Mouse (Mus musculus) embryonic stem cell, embryonic (primary cell): ENCODE measurements around the gene Cdcp1.

Experiments
- CTCF ChIA-PET, 4 experiments: fragments of 300-600 bp in 2 of 4; fragments of 350-600 bp in 2 of 4; sonication (Branson Sonifier 250); formaldehyde crosslinking; loops; one replicate each; lab custom pipeline; 2022; ENCODE audit warnings: inconsistent platforms in 2 of 4; lab: Charles Lee
- POLR2A ChIA-PET, 4 experiments: fragments of 300-600 bp in 2 of 4; fragments of 350-600 bp in 2 of 4; sonication (Branson Sonifier 250); formaldehyde crosslinking; loops; one replicate each; lab custom pipeline; 2022; ENCODE audit warnings: antibody characterized with exemption in 4 of 4, inconsistent platforms in 1 of 4; lab: Charles Lee

The Cdcp1 gene

GRCm38 (mm10) chr9:123174356-123174755 lies 41.5 kb downstream of the Cdcp1 start:
- CTCF ChIA-PET = interaction anchor here in 2 of 4 experiments (1.2 to 2.6 kb wide), 3 partner anchors 15 to 79 kb away, joined by 5 to 6 read pairs (median 6); no protein-coding TSS in a partner anchor
- POLR2A ChIA-PET = interaction anchor here in 1 of 4 experiments (1.8 kb wide), 1 partner anchor 61 kb away, joined by 5 read pairs; the partner anchor contains the start of genes Exosc7 and Zdhhc3

- POLR2A ChIA-PET = interaction anchor here in 1 of 4 experiments (1.8 kb wide), 1 partner anchor 61 kb away, joined by 5 read pairs; the partner anchor contains the start of genes Exosc7 and Zdhhc3
- CTCF ChIA-PET = interaction anchor here in 2 of 4 experiments (0.6 to 2.6 kb wide), 4 partner anchors 14 to 218 kb away, joined by 3 to 6 read pairs (median 6); no protein-coding TSS in a partner anchor
Observed at GRCm38 (mm10) chr9:123173760-123174159, 42.1 kb downstream of the Cdcp1 start.

- ChIA-PET POLR2A (no interaction called here), CTCF (no interaction called here)
Observed at GRCm38 (mm10) chr9:123165781-123166443, 49.9 kb downstream of the Cdcp1 start.

- ChIA-PET POLR2A (interaction anchor here in 1 of 4 experiments (1.5 kb wide), 1 partner anchor 366 kb away, joined by 4 read pairs; the partner anchor contains the start of gene Sacm1l), CTCF (interaction anchor here in 1 of 4 experiments (1.4 kb wide), 1 partner anchor 90 kb away, joined by 5 read pairs; no protein-coding TSS in a partner anchor)
Observed at GRCm38 (mm10) chr9:123162985-123163694, 52.7 kb downstream of the Cdcp1 start.

DNA sequence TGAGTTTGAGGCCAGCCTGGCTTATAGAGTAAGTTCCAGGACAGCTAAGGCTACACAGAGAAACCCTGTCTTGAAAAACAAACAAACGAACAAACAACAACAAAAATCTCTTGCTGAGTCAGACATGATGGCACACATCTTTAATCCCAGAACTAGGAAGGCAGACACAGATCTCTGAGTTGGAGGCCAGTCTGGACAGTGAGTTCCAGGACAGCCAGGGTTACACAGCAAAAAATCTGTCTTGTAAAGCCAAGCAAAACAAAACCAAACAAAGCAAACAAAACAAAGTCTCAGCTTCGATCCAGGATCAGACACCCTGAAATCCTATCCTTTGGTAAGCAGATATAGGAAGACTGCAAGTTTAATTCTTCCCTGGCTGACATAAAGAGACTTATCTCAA lies 54.0 kb downstream of the Cdcp1 start:
- ChIA-PET CTCF (interaction anchor here in 2 of 4 experiments (0.5 to 1.2 kb wide), 3 partner anchors 91 to 110 kb away, joined by 3 read pairs; no protein-coding TSS in a partner anchor), POLR2A (no interaction called here)

DNA sequence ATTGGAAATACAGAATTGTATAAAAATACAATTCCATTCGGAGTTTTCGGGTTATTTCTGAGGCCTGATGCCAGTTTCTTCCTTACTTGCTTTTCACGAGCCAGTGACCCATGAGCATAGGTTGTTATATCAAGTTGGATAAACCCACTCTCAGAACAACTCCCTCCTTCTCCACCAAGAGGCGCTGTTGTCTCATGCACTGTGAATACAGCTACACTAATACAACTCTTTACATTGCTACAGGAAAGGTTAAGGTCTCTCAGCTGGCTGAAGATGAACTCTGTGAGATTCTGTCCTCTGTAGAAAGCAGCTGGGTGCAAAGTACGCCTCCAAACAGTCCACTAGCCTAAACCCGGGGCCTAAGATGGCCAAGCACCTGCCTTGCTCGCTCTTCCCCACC lies 56.5 kb downstream of the Cdcp1 start:
- POLR2A ChIA-PET = interaction anchor here in 3 of 4 experiments (0.6 to 2.3 kb wide), 8 partner anchors 32 to 370 kb away, joined by 3 to 10 read pairs (median 4); partner anchors contain the start of genes Exosc7 (in 1 of the 3), Lars2 (in 1 of the 3), Sacm1l (in 1 of the 3) and Tmem158 (in 1 of the 3)
- CTCF ChIA-PET = interaction anchor here (0.5 to 2.9 kb wide), 31 partner anchors 10 to 637 kb away, joined by 3 to 88 read pairs (median 4); partner anchors contain the start of genes Lars2 (in 2 of the 4), Sacm1l (in 2 of the 4) and Limd1 (in 1 of the 4)

GRCm38 (mm10) chr9:123158125-123158836 lies 57.6 kb downstream of the Cdcp1 start:
- ChIA-PET POLR2A (interaction anchor here (0.5 to 2.3 kb wide), 10 partner anchors 31 to 585 kb away, joined by 3 to 10 read pairs (median 4); partner anchors contain the start of genes Exosc7 (in 1 of the 4), Lars2 (in 1 of the 4), Sacm1l (in 1 of the 4) and Zdhhc3 (in 1 of the 4)), CTCF (interaction anchor here (0.6 to 2.9 kb wide), 18 partner anchors 10 to 866 kb away, joined by 3 to 88 read pairs (median 4); partner anchors contain the start of genes Lars2 (in 1 of the 4), Lztfl1 (in 1 of the 4) and Sacm1l (in 1 of the 4))

GRCm38 (mm10) chr9:123157699-123158098 lies 58.1 kb downstream of the Cdcp1 start:
- ChIA-PET CTCF (interaction anchor here (0.7 to 2.9 kb wide), 14 partner anchors 18 to 372 kb away, joined by 3 to 88 read pairs (median 5); partner anchors contain the start of genes Lars2 (in 1 of the 4) and Sacm1l (in 1 of the 4)), POLR2A (interaction anchor here in 2 of 4 experiments (0.6 to 1.3 kb wide), 9 partner anchors 36 to 526 kb away, joined by 3 to 6 read pairs (median 3); partner anchors contain the start of genes Exosc7 (in 2 of the 2), Lars2 (in 2 of the 2), Zdhhc3 (in 2 of the 2) and Sacm1l (in 1 of the 2))

DNA sequence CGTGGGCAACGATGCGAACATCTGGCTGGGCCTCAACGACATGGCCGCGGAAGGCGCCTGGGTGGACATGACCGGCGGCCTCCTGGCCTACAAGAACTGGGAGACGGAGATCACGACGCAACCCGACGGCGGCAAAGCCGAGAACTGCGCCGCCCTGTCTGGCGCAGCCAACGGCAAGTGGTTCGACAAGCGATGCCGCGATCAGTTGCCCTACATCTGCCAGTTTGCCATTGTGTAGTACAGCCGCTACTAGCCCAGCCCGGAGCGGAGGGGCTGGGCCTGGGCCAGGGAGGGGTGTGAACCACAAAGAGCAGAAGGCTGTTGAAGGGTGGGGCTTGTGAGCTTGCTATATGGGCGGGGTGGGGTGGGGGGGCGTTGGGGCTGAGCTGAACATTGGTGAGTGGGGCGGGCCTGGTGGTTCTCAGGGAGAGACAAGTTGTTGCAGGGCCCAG lies 58.9 kb downstream of the Cdcp1 start:
- ChIA-PET POLR2A (interaction anchor here in 2 of 4 experiments (0.7 to 1.3 kb wide), 8 partner anchors 36 to 372 kb away, joined by 3 to 5 read pairs (median 3); partner anchors contain the start of genes Exosc7 (in 2 of the 2), Lars2 (in 2 of the 2), Zdhhc3 (in 2 of the 2) and Sacm1l (in 1 of the 2)), CTCF (interaction anchor here in 3 of 4 experiments (0.6 to 1.4 kb wide), 11 partner anchors 34 to 613 kb away, joined by 3 to 14 read pairs (median 4); no protein-coding TSS in a partner anchor)

DNA sequence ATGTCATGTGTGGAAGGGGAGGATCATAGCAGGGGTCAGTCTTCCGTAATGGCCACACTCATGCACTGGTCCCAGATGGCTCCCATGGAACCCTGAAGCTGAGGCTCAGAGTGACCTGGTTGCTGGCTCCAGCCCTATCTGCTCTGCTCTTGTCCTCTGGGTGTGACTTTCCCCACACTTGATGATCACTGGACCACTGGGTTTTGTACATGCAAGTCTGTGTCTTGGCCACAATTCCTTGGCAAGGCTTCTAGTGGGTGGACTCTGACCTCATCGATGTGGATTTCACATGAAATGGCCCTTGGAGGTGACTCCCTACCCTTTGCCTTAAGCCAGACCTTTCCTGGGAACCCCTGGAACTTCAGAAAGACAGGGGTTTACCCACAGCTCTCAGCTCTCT lies 62.7 kb downstream of the Cdcp1 start:
- POLR2A ChIA-PET = no interaction called here
- CTCF ChIA-PET = no interaction called here

DNA sequence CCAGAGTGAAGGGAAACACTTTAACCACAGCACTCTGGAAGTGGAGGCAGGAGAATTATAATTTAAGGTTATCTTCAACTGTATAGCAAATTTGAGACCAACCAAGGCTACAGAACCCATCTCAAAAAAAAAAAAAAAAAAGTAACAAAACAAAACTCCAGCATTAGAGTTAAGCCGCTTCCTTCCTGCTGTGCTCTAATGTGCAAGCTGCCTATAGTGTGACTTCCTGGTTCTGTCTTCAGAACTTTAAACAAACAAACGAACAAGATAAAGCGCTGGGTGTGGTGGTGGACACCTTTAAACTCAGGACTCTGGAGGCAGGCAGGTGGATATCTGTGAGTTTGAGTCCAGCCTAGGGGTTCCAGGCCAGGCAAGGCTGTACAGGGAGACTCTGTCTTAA lies 63.8 kb downstream of the Cdcp1 start:
- CTCF ChIA-PET = no interaction called here
- POLR2A ChIA-PET = interaction anchor here in 1 of 4 experiments (0.5 to 0.6 kb wide), 2 partner anchors 319 to 675 kb away, joined by 3 read pairs; no protein-coding TSS in a partner anchor

- ChIA-PET POLR2A (interaction anchor here in 1 of 4 experiments (0.5 kb wide), 1 partner anchor 319 kb away, joined by 3 read pairs; no protein-coding TSS in a partner anchor), CTCF (no interaction called here)
Observed at GRCm38 (mm10) chr9:123151561-123151960, 64.3 kb downstream of the Cdcp1 start.

DNA sequence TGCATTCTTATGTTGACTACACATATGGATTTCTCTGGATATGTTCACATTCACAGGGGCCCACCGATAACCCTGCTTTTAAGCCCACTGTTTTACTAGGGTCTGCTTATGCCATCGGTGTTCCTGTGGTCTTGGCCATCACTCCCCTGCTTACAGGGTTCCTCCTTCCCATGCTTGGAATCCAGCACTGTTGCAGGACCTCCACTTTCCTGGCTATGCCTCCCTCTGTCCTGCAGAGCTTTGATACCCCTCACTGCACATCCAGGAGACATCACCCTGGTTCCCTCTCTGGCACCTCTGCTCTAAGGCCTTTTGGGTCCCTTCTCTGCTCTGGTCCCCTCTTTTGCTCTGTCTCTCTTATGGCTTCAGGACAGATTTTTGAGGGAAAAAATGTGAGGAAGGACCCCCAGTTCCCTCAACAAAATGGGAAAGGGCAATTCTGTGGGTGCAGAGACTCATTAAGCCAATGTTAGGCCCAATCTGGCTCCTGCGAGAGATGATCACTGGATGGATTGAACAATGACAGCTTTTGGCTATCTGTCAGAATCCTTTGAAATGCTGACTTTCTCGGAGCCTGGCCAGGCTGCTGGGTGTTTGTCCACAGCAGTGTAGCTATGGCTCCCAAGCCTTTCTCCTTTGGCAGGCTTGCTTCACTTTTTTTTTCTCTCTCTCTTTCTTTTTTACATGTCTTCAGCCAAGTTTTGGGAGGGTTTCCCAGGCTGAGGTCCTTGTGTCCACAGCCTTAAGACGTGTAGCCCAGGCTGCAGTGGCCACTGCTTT lies 65.4 kb downstream of the Cdcp1 start, which contains the start of gene Clec3b:
Gene Clec3b, plus strand, starts transcription at position 706 of the 780 bp plus-strand sequence.
- CTCF ChIA-PET = no interaction called here
- POLR2A ChIA-PET = no interaction called here

DNA sequence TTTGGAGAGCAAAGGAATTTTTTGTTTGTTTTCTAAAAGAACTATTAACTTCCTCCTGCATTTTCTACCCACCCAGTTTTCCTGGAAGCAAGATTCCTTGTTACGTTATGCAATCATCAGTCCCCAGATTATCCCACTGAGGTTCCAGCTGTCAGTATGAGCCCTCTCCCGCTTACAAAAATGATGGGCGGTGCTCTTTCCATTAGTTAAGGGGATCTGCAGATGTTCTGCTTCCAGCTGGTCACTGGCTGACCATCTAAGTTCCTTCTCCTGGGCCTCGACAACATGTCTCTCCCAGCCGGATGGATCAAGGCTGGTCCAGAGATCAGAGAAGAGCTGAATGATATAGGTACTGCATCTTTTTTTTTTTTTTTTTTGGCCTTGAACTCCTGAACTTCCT lies 67.4 kb downstream of the Cdcp1 start:
- ChIA-PET POLR2A (no interaction called here), CTCF (no interaction called here)

- CTCF ChIA-PET = interaction anchor here in 1 of 4 experiments (0.8 kb wide), 1 partner anchor 102 kb away, joined by 3 read pairs; no protein-coding TSS in a partner anchor
- POLR2A ChIA-PET = no interaction called here
Observed at GRCm38 (mm10) chr9:123139887-123140614, 75.8 kb downstream of the Cdcp1 start.
